Mouse (Mus musculus) heart, adult 18-20 months (tissue): ENCODE measurements around the gene Tns2. TPM values are rescaled to one million over a fixed set of nuclear protein-coding genes. Genes with fewer than 3 reads are reported as not detected.

Experiments
- total RNA-seq, 2 experiments: library from RNA; stranded (reverse); gene quantifications; 2 replicates each; pipeline ENCODE4 v1.2.3; 2021

The Tns2 gene
- total RNA-seq, 2 experiments from 2014 or later, result 109 to 123 TPM

Other genes starting within 250 kb of the Tns2 start
- gene Krt1, start 249.6 kb upstream of the Tns2 start, total RNA-seq, result not detected
- gene Krt77, start 230.7 kb upstream of the Tns2 start, total RNA-seq, result not detected
- not detected for gene Krt76, start 207.5 kb upstream of the Tns2 start, total RNA-seq
- gene Krt4, start 175.7 kb upstream of the Tns2 start, total RNA-seq, result under 1 TPM in 1 of 2 experiments, not detected in 1; 0.33 TPM
- gene Krt79, start 160.1 kb upstream of the Tns2 start, total RNA-seq, result not detected
- under 1 TPM in 1 of 2 experiments, not detected in 1; 0.07 TPM for gene Krt78, start 146.1 kb upstream of the Tns2 start, total RNA-seq
- 1 to 10 TPM; 1.5 to 3.0 TPM for gene Krt8, start 95.9 kb upstream of the Tns2 start, total RNA-seq
- gene Krt18, start 72.2 kb upstream of the Tns2 start, total RNA-seq, result 1 to 10 TPM; 2.8 to 3.7 TPM
- gene Eif4b, start 26.6 kb upstream of the Tns2 start, total RNA-seq, result 100 to 1,000 TPM; 151 to 167 TPM
- 10 to 100 TPM; 14.4 to 15.3 TPM for gene Spryd3, start 35.8 kb downstream of the Tns2 start, total RNA-seq
- gene Igfbp6, start 43.9 kb downstream of the Tns2 start, total RNA-seq, result 10 to 100 TPM; 23.3 to 39.7 TPM
- gene Soat2, start 50.1 kb downstream of the Tns2 start, total RNA-seq, result not detected
- gene Zfp740, start 102.8 kb downstream of the Tns2 start, total RNA-seq, result 10 to 100 TPM; 30.6 to 31.5 TPM
- 10 to 100 TPM; 17.0 to 22.6 TPM for gene Csad, start 104.3 kb downstream of the Tns2 start, total RNA-seq
- gene Itgb7, start 131.5 kb downstream of the Tns2 start, total RNA-seq, result 1 to 10 TPM; 2.9 to 9.9 TPM
- gene Rarg, start 157.1 kb downstream of the Tns2 start, total RNA-seq, result 10 to 100 TPM; 13.5 to 16.7 TPM
- gene Gm9918, start 170.2 kb downstream of the Tns2 start, total RNA-seq, result not detected
- gene Mfsd5, start 179.0 kb downstream of the Tns2 start, total RNA-seq, result 10 to 100 TPM; 18.4 to 18.9 TPM
- under 1 TPM; 0.54 to 0.92 TPM for gene Espl1, start 195.9 kb downstream of the Tns2 start, total RNA-seq
- 100 to 1,000 TPM; 340 to 348 TPM for gene Pfdn5, start 225.7 kb downstream of the Tns2 start, total RNA-seq
- gene Myg1, start 231.3 kb downstream of the Tns2 start, total RNA-seq, result 10 to 100 TPM; 25.0 to 26.0 TPM